Mouse (Mus musculus): ENCODE data around the gene Wdr25. TPM values are rescaled to one million over a fixed set of nuclear protein-coding genes. Genes with fewer than 3 reads are reported as not detected.

Gene Wdr25
- polyA plus RNA-seq, 1 experiment from 2014 or later = 10.4 TPM

GRCm38 (mm10) chr12:108953011-108953550, 59.6 kb downstream of the Wdr25 start:
- no peak for DNase-seq (ENCODE audit: low spot score)
- H3K27ac ChIP-seq (replicated peaks) = no peak overlapping the region
- H3K4me1 ChIP-seq = peaks cover 35% of the 10 kb centered on the region
- no peaks in the 10 kb centered on the region for H3K9me3 ChIP-seq
- H3K4me3 ChIP-seq = no peak overlapping the region
- peaks cover 9% of the 10 kb centered on the region for H3K27me3 ChIP-seq (replicated peaks; ENCODE audit: low read depth, poor library complexity, severe bottlenecking)
- H3K36me3 ChIP-seq (replicated peaks) = no peaks in the 10 kb centered on the region
- WGBS = 85% methylated on average over 9 of the region's 9 CpGs

DNA sequence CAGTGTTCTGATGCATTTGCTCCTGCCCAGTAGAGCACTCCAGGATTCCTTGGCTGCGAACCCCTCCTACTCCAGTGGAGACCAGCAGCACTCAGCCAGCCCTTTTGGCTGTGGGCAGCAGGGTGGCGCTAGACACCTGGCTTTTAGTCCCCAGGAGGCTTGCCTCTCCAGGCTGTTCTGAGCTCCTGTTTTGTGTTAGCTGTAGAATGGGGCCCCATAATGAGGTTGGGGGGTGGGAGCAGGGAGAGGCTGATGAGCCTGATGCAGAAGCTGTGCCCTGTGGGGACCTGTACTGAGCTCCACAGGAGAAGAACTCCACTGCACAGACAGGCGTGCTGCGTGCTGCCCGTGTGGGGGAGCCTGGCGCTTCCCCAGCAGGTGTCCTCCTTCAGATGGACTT, 60.4 kb downstream of the Wdr25 start:
- no peaks in the 10 kb centered on the region for H3K36me3 ChIP-seq (replicated peaks)
- WGBS = 16% methylated on average over 6 of the region's 6 CpGs
- no peaks in the 10 kb centered on the region for H3K9me3 ChIP-seq
- 0 out of 2 replicates have a peak overlapping the region, but pooled peaks have one; percentile 14 for H3K27ac ChIP-seq (replicated peaks)
- no peak overlapping the region for H3K4me3 ChIP-seq
- H3K27me3 ChIP-seq (replicated peaks; ENCODE audit: low read depth, poor library complexity, severe bottlenecking) = peaks cover 14% of the 10 kb centered on the region
- peak; percentile 55 for DNase-seq (ENCODE audit: low spot score)
- H3K4me1 ChIP-seq = peaks cover 40% of the 10 kb centered on the region

DNA sequence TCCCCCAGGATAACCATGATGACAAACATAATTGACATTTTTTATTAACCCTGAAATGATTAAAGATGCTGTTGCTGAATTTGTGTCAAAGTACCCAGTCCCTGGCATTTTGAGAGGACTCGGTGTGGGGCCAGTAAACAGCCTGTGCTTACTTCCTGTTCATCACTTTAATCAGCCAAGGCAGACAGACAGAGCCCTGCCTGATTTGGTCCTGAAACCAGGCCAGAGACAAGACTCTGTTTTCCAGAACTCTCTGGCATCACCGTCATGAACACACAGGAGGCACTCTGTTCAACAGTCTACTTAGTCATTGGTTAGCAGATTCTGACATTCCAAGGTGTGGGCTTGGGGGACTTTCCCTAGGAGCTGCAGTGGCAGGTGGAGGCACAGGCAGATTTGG, 61.0 kb downstream of the Wdr25 start:
- Histone ChIP-seq H3K27ac (replicated peaks) (no peak overlapping the region), H3K4me1 (peaks cover 46% of the 10 kb centered on the region), H3K9me3 (no peaks in the 10 kb centered on the region), H3K4me3 (no peak overlapping the region), H3K36me3 (replicated peaks) (no peaks in the 10 kb centered on the region), H3K27me3 (replicated peaks; ENCODE audit: low read depth, poor library complexity, severe bottlenecking) (peaks cover 15% of the 10 kb centered on the region)
- no peak for DNase-seq (ENCODE audit: low spot score)
- WGBS = 51% methylated on average over 2 of the region's 2 CpGs

DNA sequence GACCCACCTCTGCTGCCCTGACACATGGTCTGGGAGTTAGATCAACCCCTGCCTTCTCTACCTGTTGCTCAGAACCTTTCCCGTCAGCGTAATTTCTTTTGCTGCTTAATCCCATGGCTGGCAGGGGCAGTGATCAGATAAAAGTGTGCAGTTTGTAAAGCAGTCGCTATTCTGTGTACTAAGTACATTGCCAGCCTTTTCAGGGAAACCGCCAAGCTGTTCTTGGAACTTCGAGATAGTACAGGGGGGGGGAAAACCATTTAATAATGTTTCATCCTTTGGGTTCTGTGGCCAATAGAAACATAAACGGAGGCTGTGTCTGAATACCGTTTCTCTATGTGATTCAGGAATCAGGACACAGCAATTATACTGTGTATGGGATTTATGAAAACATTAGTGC, 65.1 kb downstream of the Wdr25 start:
- 67% methylated on average over 7 of the region's 7 CpGs for WGBS
- Histone ChIP-seq H3K27ac (replicated peaks) (no peak overlapping the region), H3K9me3 (no peaks in the 10 kb centered on the region), H3K36me3 (replicated peaks) (no peaks in the 10 kb centered on the region), H3K4me3 (no peak overlapping the region), H3K4me1 (peaks cover 50% of the 10 kb centered on the region), H3K27me3 (replicated peaks; ENCODE audit: low read depth, poor library complexity, severe bottlenecking) (peaks cover 37% of the 10 kb centered on the region)
- DNase-seq (ENCODE audit: low spot score) = no peak

- Histone ChIP-seq H3K4me1 (peaks cover 45% of the 10 kb centered on the region), H3K27ac (replicated peaks) (peak overlapping the region; percentile 73)
Observed at GRCm38 (mm10) chr12:108958991-108959638, 65.7 kb downstream of the Wdr25 start.

DNA sequence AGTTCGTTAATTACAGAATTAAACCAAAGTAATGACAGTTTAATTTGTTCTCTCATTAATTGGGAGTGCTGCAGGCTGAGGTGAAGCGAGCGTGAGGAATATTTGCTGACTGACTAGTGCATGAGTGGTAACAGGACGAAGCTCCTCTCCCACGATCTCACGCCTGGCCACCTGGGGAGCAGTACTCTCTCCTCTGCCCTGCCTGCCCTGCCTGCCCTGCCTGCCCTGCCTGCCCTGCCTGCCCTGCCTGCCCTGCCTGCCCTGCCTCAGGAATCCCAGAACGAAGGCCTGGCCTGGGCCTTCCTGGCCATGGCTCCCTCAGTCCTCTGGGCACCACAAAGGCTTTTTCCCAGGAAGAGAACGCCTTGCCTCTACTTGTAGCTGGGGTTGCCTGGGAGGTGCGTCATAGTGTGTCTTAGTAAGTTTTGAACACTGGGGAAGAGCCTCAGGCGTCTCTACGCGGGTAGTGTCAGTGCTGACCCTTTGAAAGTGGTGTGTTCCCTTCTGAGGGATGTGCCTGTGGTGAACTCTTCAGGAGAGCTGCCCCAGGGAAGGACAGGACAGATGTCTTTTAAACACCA, 66.3 kb downstream of the Wdr25 start:
- Histone ChIP-seq H3K9me3 (no peaks in the 10 kb centered on the region), H3K4me3 (peak overlapping the region; percentile 51), H3K36me3 (replicated peaks) (no peaks in the 10 kb centered on the region), H3K27me3 (replicated peaks; ENCODE audit: low read depth, poor library complexity, severe bottlenecking) (peaks cover 37% of the 10 kb centered on the region), H3K27ac (replicated peaks) (peak overlapping the region; percentile 73), H3K4me1 (peaks cover 39% of the 10 kb centered on the region)
- 12% methylated on average over 12 of the region's 12 CpGs for WGBS
- peak; percentile 30 for DNase-seq (ENCODE audit: low spot score)

More at GRCm38 (mm10) chr12:108958991-108959638, 65.7 kb downstream of the Wdr25 start:
- H3K4me3 ChIP-seq = peak overlapping the region; percentile 51
- no peaks in the 10 kb centered on the region for H3K9me3 ChIP-seq
- peak; percentile 51 for DNase-seq (ENCODE audit: low spot score)
- H3K36me3 ChIP-seq (replicated peaks) = no peaks in the 10 kb centered on the region
- peaks cover 37% of the 10 kb centered on the region for H3K27me3 ChIP-seq (replicated peaks; ENCODE audit: low read depth, poor library complexity, severe bottlenecking)
- 3% methylated on average over 23 of the region's 23 CpGs for WGBS

DNA sequence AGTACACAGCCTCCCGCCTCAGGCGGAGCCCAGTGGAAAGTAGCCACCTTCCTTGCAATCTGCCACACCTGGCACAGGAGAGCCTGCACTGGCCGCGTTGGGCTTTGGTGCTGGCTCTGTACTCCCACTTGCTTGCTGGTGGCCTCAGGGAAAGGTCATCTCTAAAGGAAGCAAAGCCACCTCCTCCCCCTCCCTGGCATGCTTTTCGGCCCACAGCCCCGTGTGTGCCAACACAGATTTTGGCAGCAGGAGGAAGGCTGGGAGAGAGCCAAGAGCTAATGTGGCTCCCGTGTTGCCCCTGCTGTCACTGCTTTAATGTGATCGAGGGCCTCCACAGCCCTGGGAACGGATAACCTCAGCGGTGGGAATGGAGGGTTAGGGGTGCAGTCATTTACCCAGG, 66.8 kb downstream of the Wdr25 start:
- H3K27me3 ChIP-seq (replicated peaks; ENCODE audit: low read depth, poor library complexity, severe bottlenecking) = peaks cover 37% of the 10 kb centered on the region
- H3K4me1 ChIP-seq = peaks cover 37% of the 10 kb centered on the region
- H3K36me3 ChIP-seq (replicated peaks) = no peaks in the 10 kb centered on the region
- 49% methylated on average over 10 of the region's 10 CpGs for WGBS
- no peak for DNase-seq (ENCODE audit: low spot score)
- no peak overlapping the region for H3K4me3 ChIP-seq
- H3K9me3 ChIP-seq = no peaks in the 10 kb centered on the region
- H3K27ac ChIP-seq (replicated peaks) = peak overlapping the region; percentile 73; the same call in 1 of the 2 replicates

- no peaks in the 10 kb centered on the region for H3K27me3 ChIP-seq (replicated peaks; ENCODE audit: low read depth, poor library complexity, severe bottlenecking)
- no peak for DNase-seq (ENCODE audit: low spot score)
- WGBS = 87% methylated on average over 4 of the region's 4 CpGs
Observed at GRCm38 (mm10) chr12:108967631-108968030, 74.2 kb downstream of the Wdr25 start.

DNA sequence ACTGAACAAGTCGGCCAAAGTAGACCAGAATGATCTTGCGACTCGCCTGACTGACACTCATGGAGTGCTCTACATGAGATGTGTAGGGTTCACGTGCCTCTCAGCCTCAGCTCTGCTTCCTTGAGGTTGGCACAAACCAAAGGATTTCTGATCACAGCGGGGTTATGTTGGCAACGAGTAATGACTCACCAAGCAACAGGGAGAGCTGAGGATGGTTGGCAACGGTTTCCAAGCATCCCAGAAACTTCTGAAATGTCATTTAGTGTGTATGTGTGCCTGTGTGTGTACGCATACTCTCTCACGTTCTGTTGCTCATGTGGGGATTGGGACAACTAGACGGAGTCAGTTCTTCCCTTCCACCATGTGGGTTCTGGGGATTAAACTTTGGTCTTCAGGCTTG, 74.6 kb downstream of the Wdr25 start:
- H3K4me3 ChIP-seq = no peak overlapping the region
- WGBS = 90% methylated on average over 10 of the region's 10 CpGs
- H3K9me3 ChIP-seq = no peaks in the 10 kb centered on the region
- peaks cover 5% of the 10 kb centered on the region; the same call in 1 of the 2 replicates for H3K4me1 ChIP-seq
- no peak for DNase-seq (ENCODE audit: low spot score)
- H3K27ac ChIP-seq (replicated peaks) = no peak overlapping the region
- H3K27me3 ChIP-seq (replicated peaks; ENCODE audit: low read depth, poor library complexity, severe bottlenecking) = no peaks in the 10 kb centered on the region
- no peaks in the 10 kb centered on the region for H3K36me3 ChIP-seq (replicated peaks)

More at GRCm38 (mm10) chr12:108967631-108968030, 74.2 kb downstream of the Wdr25 start:
- Histone ChIP-seq H3K4me3 (no peak overlapping the region), H3K4me1 (peaks cover 6% of the 10 kb centered on the region; the same call in 1 of the 2 replicates), H3K36me3 (replicated peaks) (no peaks in the 10 kb centered on the region), H3K27ac (replicated peaks) (no peak overlapping the region), H3K9me3 (no peaks in the 10 kb centered on the region)

DNA sequence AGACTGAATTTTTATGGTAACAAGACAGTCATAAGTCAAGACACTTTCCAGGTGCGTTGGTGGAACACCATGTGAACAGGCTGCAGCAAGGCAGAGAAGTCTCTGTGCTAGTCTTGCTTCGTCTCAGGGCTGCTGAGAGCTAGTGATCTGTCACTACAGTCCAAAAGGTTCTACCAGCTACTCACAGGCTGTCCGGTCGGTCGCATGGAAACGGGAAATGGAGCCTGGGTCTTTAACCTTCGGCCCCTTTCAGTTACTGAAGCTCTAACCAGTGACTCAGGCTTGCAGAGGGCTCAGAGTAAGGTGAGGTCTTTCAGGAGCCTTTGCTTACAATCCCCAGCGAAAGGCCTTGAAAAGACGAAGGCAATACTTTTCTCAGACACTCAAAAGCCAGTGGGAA, 78.0 kb downstream of the Wdr25 start:
- DNase-seq (ENCODE audit: low spot score) = no peak
- H3K27ac ChIP-seq (replicated peaks) = no peak overlapping the region
- no peaks in the 10 kb centered on the region for H3K36me3 ChIP-seq (replicated peaks)
- no peak overlapping the region for H3K4me3 ChIP-seq
- 86% methylated on average over 9 of the region's 9 CpGs for WGBS
- H3K27me3 ChIP-seq (replicated peaks; ENCODE audit: low read depth, poor library complexity, severe bottlenecking) = no peaks in the 10 kb centered on the region
- H3K9me3 ChIP-seq = no peaks in the 10 kb centered on the region
- no peaks in the 10 kb centered on the region; the same call in 1 of the 2 replicates for H3K4me1 ChIP-seq

- no peaks in the 10 kb centered on the region for H3K36me3 ChIP-seq (replicated peaks)
- H3K27me3 ChIP-seq (replicated peaks; ENCODE audit: low read depth, poor library complexity, severe bottlenecking) = no peaks in the 10 kb centered on the region
- H3K27ac ChIP-seq (replicated peaks) = no peak overlapping the region
- DNase-seq (ENCODE audit: low spot score) = no peak
- H3K4me3 ChIP-seq = no peak overlapping the region
- no peaks in the 10 kb centered on the region; the same call in 1 of the 2 replicates for H3K4me1 ChIP-seq
- WGBS = 90% methylated on average over 14 of the region's 14 CpGs
- no peaks in the 10 kb centered on the region for H3K9me3 ChIP-seq
Observed at GRCm38 (mm10) chr12:108972234-108972633, 78.8 kb downstream of the Wdr25 start.

DNA sequence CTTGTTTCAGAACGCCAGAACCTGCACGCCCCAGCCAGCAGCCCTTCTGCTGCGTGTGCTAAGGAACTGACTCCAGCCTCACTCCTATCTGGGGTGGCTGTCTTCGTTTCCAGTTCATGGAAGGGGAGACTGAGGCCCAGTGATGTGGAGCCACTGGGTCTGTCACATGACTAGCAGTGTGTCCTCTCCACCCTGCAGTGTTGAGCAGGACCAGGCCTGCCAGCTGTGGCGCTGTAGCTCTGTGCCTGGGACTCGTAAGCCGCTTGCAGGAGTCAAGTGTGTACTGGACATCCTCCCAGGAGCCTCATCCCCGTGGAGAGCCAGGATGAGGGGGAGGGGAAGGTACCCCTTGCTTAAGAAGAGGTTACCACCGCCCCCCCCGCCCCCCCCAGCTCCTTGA, 86.5 kb downstream of the Wdr25 start:
- Histone ChIP-seq H3K27me3 (replicated peaks; ENCODE audit: low read depth, poor library complexity, severe bottlenecking) (no peaks in the 10 kb centered on the region; the same call in 1 of the 2 replicates), H3K4me3 (no peak overlapping the region), H3K4me1 (peaks cover 43% of the 10 kb centered on the region), H3K9me3 (no peaks in the 10 kb centered on the region), H3K36me3 (replicated peaks) (no peaks in the 10 kb centered on the region), H3K27ac (replicated peaks) (no peak overlapping the region; the same call in 1 of the 2 replicates)
- DNase-seq (ENCODE audit: low spot score) = peak; percentile 31
- 29% methylated on average over 10 of the region's 10 CpGs for WGBS
